Mouse (Mus musculus) T-cell, adult 2 months (primary cell): Measurements from ENCODE around the gene Adcy9.

ENCODE experiments used
- DNase-seq: peaks from one replicate; pipeline ENCODE4 v3.0.0; 2022; ENCODE audit warnings: low spot score

Gene Adcy9

GRCm38 (mm10) chr16:4420298-4421054 is at the start of gene Adcy9:
Gene Adcy9 (minus strand): TSS chr16:4420498.
- peak; percentile 79 for DNase-seq

- peak; percentile 1 for DNase-seq
Observed at GRCm38 (mm10) chr16:4469599-4470352, 49.5 kb upstream of the Adcy9 start.

DNA sequence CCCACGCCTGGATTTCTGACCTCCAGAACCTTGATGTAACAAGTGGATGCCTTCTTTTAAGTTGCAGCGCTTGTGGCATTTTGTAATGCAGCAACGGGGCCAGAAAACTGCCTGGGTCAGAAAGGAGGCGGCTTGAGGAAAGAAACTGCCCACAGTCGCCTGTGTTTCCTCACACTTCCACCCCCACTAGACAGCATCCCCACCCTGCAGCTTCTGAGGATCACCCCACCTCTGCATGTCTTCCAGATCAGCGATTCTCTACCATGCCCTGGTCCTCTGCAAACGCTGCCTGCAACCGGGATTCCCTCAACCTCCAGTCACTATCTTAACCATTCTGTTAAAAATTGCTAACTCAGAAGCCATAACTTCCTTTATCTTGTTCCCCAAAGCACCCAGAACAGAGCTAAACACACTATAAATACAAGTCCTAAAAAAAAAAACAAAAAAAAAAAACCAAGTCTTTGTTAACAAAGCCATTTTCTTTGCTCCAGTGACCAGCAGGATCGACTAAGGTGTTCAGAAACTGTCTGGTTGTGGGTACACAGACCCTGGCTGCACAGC is 44.3 kb upstream of the Adcy9 start:
- DNase-seq = no peak

- DNase-seq = no peak
Observed at GRCm38 (mm10) chr16:4457927-4458326, 37.6 kb upstream of the Adcy9 start.

- DNase-seq = no peak
Observed at GRCm38 (mm10) chr16:4456391-4456790, 36.1 kb upstream of the Adcy9 start.

GRCm38 (mm10) chr16:4455693-4456092 is 35.4 kb upstream of the Adcy9 start:
- DNase-seq = no peak

DNA sequence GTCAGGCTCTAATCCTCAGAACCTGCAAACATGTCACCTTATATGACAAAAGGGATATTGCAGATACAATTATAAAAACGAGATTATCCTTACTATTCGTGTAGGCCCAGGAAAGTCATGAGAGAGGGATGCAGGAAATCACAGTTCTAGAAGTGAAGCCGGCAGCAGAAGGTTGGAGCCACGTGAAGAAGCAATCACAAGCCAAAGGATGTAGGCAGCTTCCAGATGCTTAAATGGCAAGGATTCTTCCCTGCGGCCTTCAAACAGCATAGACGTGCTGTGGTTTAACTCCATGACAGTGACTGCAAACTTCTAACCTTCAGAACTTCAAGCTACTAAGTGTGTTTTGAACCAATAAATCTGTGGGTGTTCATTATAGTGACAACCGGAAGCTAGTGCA is 34.3 kb upstream of the Adcy9 start:
- DNase-seq = no peak

- no peak for DNase-seq
Observed at GRCm38 (mm10) chr16:4449418-4449817, 29.1 kb upstream of the Adcy9 start.

- DNase-seq = no peak
Observed at GRCm38 (mm10) chr16:4448235-4448634, 27.9 kb upstream of the Adcy9 start.

GRCm38 (mm10) chr16:4446395-4446794 is 26.1 kb upstream of the Adcy9 start:
- DNase-seq = no peak

- DNase-seq = no peak
Observed at GRCm38 (mm10) chr16:4444378-4444777, 24.1 kb upstream of the Adcy9 start.

- no peak for DNase-seq
Observed at GRCm38 (mm10) chr16:4439302-4440066, 19.2 kb upstream of the Adcy9 start.

- no peak for DNase-seq
Observed at GRCm38 (mm10) chr16:4436738-4437137, 16.4 kb upstream of the Adcy9 start.

DNA sequence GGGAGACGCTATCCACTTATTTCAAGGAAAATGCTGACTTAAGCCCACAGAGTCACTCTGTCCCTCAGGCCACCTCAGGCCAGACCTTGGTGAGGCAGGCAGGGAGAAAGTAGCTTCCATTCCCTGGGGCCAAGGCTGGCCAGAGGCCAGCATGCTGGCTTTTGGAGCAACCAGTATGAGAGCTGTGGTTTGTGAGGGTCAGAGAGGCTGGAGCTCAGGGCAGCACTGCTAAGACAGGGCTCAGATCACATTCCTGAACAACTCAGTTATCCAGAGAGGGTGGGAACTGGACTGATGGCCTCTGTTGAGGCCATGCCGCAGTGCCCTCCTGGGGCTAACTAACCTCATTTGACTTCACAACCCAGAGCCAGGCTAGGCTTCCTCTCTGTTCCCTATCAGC is 15.1 kb upstream of the Adcy9 start:
- DNase-seq = no peak

- DNase-seq = no peak
Observed at GRCm38 (mm10) chr16:4431841-4432240, 11.5 kb upstream of the Adcy9 start.

DNA sequence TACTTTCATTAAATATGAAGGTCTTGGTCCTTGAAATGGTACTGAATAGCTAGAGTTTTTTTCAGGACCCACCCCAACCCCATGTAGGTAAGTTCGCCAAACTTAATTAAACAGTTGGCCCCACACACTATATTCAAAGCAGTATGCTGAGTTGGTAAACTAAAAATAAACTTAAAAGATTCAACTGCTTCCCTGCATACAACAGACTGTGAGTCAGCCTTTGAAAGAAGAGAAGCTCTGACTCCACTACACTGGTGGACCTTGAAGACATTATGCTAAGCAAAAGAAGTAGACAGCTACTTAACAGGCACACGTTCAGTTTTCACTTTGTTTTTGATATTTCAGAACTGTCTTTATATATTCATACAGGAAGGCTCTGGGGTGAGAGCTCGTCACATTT is 10.7 kb upstream of the Adcy9 start:
- no peak for DNase-seq

GRCm38 (mm10) chr16:4430232-4430631 is 9.9 kb upstream of the Adcy9 start:
- DNase-seq = no peak

GRCm38 (mm10) chr16:4425658-4426234 is 5.4 kb upstream of the Adcy9 start:
- DNase-seq = no peak

DNA sequence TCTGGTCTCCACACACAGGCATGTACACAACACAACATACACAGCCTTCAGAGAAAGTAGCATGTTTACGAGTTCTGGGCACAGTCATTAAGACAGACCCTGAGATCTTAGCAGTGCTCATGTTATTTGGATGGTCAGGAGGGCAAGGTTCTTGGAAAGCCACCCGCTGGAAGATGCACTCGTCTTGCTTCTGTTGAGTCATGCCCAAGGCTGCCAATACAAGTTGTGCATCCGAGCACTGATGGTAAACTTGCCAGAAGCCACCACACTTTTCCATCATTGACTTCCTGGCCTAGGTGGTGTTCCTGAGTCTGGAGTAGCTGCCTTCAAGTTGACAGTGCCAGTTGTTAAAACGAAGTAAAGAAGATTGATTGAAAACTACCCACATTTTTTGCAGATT is 3.3 kb upstream of the Adcy9 start:
- DNase-seq = no peak

GRCm38 (mm10) chr16:4422991-4423390 is 2.7 kb upstream of the Adcy9 start:
- no peak for DNase-seq

DNA sequence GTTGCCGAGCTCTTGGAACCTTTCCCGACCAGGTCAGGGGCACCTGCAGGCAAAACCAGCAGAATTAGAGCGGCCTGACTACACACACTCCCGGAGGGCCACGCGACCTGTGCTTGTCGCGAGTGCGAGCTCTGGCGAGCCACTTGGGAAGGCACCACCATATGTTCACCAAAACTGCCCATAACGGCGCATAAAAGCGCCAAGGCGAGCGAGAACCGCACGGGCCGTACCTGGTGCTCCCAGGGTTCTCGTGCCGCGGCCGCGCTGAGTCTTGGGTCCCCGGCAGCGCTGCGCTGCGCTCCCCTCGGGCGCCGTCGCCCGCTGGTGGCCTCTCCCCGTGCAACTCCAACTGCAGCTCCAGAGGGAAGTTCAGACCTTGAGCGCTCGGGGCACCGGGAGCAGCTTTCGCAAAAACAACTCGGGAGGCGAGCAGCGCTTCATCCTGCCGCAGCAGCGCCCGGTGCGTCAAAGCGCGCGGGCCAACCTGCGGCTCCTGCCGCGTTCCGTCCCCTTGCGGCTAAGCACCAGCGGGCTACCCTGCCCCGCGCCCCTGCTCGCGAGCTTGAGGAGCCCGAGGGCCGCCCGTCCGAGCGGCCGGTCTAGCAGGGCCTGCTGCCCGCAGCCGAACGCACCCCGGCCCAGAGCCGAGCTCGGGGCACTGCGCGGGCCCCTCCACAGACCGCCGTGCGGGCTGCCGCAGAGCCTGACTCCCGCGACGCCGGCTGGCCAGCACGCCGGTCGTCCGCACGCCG is 576 bp downstream of the Adcy9 start:
- DNase-seq = peak; percentile 15
